Mouse (Mus musculus): ENCODE measurements around the gene Atxn7l3b. TPM values are rescaled to one million over a fixed set of nuclear protein-coding genes. Genes with fewer than 3 reads are reported as not detected.

Gene Atxn7l3b
- polyA plus RNA-seq, 1 experiment from 2014 or later = 112 TPM

DNA sequence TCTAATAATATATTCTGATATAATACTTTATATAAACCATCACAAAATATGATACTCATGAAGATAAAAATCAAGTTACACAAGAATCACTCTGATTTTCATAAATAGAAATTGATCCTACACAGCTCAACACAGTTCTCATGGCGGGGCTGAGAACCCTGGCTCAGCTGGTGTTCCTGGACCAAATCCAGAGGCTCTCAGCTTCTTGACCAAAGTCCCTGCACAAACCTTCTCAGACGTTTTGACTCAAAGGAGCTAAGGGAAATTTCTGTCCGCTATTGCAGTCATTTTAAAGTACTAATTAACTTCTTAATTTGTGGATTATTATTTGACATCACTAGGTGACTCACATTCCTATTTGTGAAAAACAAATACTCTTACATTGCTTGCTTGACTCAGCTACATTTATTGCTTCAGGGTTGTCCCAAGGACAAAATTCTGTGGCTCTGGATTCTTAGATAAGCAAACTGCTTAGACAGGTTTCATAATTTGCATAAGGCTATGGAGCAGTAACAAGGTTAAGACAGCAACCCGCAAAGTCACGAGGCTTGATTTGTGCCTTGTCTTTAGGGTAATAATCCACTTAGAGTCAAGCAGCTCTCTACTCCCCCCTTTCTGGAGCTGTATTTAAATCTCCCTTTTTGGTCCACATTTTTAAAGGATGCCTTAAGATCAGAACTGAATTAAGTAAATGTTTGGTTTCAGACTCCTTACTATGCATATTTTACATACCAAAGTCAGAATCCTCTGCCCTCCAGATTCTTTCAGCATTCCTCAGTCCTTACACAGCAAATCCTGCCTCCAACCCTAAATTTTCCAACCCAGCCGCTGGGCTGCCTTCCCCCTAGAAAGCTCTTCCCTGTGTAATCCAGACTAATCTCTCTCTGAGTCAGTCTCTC, 45.8 kb downstream of the Atxn7l3b start:
- H3K9ac ChIP-seq (ENCODE audit: low read length) = no peak overlapping the region
- H3K27me3 ChIP-seq (ENCODE audit: control insufficient read depth, insufficient read depth, low read length) = no peaks in the 10 kb centered on the region
- H3K9me3 ChIP-seq (replicated peaks; ENCODE audit: control insufficient read depth, low read length) = no peaks in the 10 kb centered on the region
- 17% methylated on average over 6 of the region's 6 CpGs for WGBS
- H3K36me3 ChIP-seq (ENCODE audit: control insufficient read depth, insufficient read depth) = no peaks in the 10 kb centered on the region
- H3K4me3 ChIP-seq (ENCODE audit: low read length) = no peak overlapping the region
- H3K4me2 ChIP-seq (ENCODE audit: low read depth, low read length) = no peak overlapping the region
- no peak for ATAC-seq (replicated peaks; ENCODE audit: extremely low read depth, insufficient read depth, low FRiP score)
- H3K27ac ChIP-seq (ENCODE audit: low read length) = no peak overlapping the region
- peaks cover 2% of the 10 kb centered on the region; the same call in 1 of the 2 replicates for H3K4me1 ChIP-seq (ENCODE audit: control insufficient read depth, insufficient read depth, low read length)

DNA sequence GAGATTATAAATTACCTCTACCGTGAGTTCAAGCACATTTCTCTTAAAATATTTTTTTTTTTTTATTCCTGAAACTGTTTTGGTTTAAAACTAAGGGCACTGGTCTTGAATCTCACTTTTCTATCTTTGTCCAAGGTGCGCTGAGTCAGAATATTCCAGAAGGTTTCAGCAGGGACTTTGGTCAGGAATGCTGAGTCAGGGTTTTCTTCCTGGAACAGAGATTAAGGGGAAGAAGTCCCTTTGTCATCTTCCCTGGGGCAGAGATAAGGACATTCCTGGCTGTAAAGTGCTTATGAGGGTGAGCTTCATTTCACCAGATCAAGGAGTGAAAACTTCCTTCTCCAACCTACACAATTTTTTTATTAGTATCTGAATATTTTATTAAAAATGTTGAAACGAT, 46.7 kb downstream of the Atxn7l3b start:
- H3K9ac ChIP-seq (ENCODE audit: low read length) = no peak overlapping the region
- ATAC-seq (replicated peaks; ENCODE audit: extremely low read depth, insufficient read depth, low FRiP score) = no peak
- H3K36me3 ChIP-seq (ENCODE audit: control insufficient read depth, insufficient read depth) = no peaks in the 10 kb centered on the region
- no peak overlapping the region for H3K4me2 ChIP-seq (ENCODE audit: low read depth, low read length)
- no peaks in the 10 kb centered on the region for H3K27me3 ChIP-seq (ENCODE audit: control insufficient read depth, insufficient read depth, low read length)
- H3K9me3 ChIP-seq (replicated peaks; ENCODE audit: control insufficient read depth, low read length) = no peaks in the 10 kb centered on the region
- no peak overlapping the region for H3K27ac ChIP-seq (ENCODE audit: low read length)
- H3K4me1 ChIP-seq (ENCODE audit: control insufficient read depth, insufficient read depth, low read length) = peaks cover 2% of the 10 kb centered on the region; the same call in 1 of the 2 replicates
- WGBS = 83% methylated on average over 3 of the region's 3 CpGs
- no peak overlapping the region for H3K4me3 ChIP-seq (ENCODE audit: low read length)

DNA sequence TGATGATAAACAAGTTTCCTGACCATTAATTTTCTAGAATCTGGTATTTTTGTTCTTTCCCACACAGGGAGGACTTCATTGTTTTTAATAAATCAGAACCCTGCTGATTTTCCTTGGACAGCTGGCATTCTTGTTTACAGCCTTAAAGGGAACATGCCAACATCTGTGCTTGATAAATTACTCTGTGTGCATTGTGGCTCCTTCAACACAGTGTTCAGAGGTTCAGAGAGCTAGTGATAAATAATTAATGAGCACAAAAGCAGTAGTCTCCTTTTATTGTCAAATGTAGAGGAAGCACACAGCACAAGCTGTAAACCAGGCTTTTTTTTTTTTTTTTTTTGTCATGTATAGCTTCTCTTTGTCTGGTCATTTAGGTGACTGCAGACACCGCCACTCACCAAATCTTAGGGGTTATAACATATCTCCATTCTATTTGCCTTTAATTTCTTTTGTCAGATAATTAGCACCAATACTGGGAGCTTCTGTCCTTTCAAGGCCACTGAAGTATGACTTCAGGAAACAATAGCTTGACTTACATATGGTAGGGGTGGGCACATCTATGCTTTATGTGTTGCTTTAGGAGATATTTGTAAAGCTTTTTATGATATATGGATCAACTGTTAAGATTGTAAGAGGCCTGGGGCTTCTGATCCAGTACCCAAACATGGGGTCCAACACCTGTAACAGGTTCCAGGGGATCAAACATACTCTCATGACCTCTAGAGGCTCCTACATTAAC, 52.0 kb downstream of the Atxn7l3b start:
- Histone ChIP-seq H3K9me3 (replicated peaks; ENCODE audit: control insufficient read depth, low read length) (no peaks in the 10 kb centered on the region), H3K27me3 (ENCODE audit: control insufficient read depth, insufficient read depth, low read length) (no peaks in the 10 kb centered on the region), H3K4me2 (ENCODE audit: low read depth, low read length) (no peak overlapping the region), H3K27ac (ENCODE audit: low read length) (no peak overlapping the region), H3K36me3 (ENCODE audit: control insufficient read depth, insufficient read depth) (no peaks in the 10 kb centered on the region), H3K9ac (ENCODE audit: low read length) (no peak overlapping the region), H3K4me3 (ENCODE audit: low read length) (no peak overlapping the region), H3K4me1 (ENCODE audit: control insufficient read depth, insufficient read depth, low read length) (no peaks in the 10 kb centered on the region)
- 71% methylated on average over 1 of the region's 1 CpGs for WGBS
- no peak for ATAC-seq (replicated peaks; ENCODE audit: extremely low read depth, insufficient read depth, low FRiP score)

All from heart, embryonic 16.5 days (tissue).